Mouse (Mus musculus) urinary bladder, postnatal 14 days (tissue): ENCODE results near the gene Olfr78.
A peak's percentile ranks its signal among the peaks of the same experiment; 100 is the strongest.

Experiments used
- DNase-seq: peaks from one replicate; pipeline ENCODE4 v3.0.0; 2021; ENCODE audit warnings: low spot score

The Olfr78 gene

DNA sequence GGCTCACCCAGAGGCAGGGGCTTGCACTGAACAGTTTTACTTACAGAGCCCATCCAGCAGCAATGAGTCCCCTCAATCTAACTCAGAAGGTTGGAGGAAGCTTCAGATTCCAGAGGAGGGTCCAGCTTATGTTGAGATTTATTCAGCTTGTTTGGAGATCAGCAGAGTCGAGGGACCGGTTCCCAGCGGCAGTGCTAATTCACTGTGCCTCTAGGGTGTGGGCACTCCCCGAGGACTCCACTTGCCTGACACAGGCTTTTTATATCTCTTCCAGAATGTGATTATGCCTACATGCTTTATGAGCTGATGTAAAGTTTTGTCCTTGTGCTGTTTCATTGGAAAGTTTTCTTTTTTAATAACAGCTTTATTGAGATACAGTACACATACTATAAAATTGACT is at the start of gene Olfr78, which contains the start of gene Olfr560:
TSS of gene Olfr78 (minus strand) at position 206 of the 400 bp plus-strand sequence.
TSS of gene Olfr560 (minus strand) at position 101 of the 400 bp plus-strand sequence.
- no peak for DNase-seq

DNA sequence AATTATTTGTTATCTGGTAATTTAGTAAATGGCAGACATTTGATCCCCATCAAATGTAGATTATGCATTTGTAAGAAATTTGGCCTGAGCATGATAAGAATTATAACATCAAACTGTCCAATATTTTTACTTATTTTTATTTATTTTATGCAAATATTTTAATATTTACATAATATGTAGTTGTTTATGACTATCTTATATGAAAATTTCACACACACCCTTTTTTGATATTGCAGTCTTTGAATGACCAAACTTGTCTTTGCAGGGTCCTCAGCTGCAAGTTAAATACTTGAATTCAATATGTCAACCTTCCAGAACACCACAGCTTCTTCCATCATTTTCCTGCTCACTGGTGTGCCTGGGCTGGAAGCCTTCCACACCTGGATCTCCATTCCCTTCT is 43.9 kb upstream of the Olfr78 start, which contains the start of gene Olfr564:
TSS of gene Olfr564 (plus strand) at position 301 of the 400 bp plus-strand sequence.
- DNase-seq: no peak

DNA sequence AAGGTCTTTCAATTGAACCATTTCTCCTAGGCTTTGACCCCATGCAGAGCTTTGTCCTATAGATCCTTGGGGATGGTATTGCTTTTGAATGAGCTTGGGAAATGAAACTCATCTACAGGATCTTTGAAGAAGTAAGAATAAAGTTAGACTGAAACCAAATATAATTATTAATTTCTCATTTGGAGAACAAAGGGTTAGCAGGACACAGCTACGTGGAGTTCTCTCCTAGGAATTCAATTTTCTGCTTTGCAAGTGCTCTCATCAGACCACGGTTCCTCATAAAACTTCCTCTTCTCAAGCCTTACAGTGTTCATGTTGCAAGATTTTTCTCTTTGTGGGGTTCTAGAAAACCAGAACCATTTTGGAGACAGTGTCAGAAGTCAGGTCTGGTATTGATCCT is 11.7 kb upstream of the Olfr78 start, which contains the start of gene Olfr561:
TSS of gene Olfr561 (plus strand) at position 301 of the 400 bp plus-strand sequence.
- DNase-seq: no peak

DNA sequence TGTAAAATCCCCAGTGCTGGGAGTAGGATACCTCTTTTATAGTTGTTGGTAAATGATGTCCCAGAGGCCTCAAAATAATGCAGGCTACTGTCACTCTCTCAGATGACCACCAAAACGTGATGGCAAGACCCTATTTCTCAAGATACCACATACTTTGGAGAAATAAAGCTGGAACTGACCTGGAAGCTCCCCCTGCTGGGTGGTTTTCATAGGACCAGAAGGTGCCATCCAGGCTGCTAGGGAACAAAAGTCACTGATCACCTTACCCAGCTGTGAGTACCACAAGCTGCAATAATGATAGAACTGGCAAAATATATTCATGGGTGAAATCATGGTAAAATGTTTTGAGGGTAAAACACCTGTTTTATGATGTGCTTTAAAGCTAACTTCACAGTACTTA is 7.2 kb downstream of the Olfr78 start:
- DNase-seq: peak; percentile 8

DNA sequence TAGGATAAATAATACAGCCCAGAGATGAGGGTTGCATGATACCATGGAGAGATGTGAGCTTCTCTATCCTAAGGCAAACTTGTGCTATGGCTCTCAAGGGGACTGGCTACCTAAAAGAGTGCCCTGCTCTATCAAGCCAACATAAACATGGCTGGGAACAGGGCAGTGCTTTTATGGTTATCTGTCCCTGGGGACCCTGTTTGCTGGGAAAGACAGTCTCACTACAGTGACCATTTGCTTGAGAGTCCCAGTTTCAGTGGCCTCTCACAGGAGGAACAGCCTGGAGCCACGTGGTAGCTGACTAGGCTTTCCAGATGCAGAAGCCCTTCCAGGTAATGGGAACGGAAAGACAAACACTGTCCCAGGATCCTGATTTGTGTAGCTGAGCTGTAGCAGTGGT is 21.6 kb downstream of the Olfr78 start:
- no peak for DNase-seq

DNA sequence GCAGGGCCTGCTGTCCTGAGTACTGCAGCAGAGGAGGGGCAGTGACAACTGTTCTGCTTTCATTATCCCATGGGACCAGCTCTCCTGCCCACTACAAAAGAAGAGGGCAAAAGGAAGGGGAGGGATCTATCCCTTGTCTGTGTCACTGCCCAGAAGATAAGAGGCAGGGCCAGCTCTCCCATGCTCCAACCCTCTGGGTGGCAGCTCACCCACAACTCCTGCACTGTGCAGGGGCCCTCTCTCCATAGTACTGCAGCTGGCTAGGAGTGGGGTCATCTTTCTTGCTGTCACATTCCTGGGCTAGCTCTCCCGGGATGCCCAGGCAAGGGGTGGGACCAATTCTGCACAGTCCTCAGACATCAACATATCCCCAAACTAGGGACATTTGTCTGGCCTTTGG is 25.5 kb downstream of the Olfr78 start:
- no peak for DNase-seq

DNA sequence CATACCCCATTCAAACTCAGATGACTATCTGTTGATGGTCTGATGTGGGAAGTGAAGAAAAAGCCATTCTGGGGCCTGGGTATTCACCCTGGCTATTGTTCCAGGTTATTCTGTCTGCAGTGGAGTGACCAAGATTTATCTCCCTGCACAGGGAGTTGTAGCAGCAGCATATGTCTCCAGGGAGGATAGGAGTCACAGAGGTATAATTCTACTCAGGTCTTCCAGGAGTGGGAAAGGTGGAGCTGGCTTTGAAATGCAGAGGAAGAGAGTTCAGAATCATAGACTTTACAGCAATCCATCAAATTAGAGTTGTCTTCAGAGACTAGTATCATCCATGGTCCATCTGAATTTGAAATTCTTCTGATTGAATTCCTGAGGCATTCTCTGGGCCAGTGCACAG is 31.9 kb downstream of the Olfr78 start, which contains the start of gene Olfr559:
TSS of gene Olfr559 (minus strand) at position 101 of the 400 bp plus-strand sequence.
- DNase-seq: no peak

DNA sequence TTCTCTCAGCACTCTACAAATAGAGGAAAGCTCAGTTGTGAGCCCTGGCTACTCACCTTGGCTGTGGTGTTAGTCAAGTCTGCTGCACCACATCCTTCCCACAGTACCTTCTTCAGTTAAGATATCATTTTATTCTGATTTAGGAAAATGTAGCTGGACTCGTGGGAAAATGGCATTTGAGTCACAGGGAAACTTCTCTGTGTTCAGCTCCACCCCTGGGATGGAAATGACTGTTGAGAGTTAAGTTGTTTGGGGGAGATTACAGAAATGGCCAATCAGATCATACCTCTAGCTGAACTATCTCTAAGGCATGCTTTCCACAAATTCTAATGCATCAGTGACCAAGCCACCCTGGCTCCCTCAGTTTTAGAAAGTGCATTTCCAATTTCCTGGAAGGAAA is 40.3 kb downstream of the Olfr78 start, which contains the start of gene Olfr33:
TSS of gene Olfr33 (minus strand) at position 101 of the 400 bp plus-strand sequence.
- DNase-seq: no peak

DNA sequence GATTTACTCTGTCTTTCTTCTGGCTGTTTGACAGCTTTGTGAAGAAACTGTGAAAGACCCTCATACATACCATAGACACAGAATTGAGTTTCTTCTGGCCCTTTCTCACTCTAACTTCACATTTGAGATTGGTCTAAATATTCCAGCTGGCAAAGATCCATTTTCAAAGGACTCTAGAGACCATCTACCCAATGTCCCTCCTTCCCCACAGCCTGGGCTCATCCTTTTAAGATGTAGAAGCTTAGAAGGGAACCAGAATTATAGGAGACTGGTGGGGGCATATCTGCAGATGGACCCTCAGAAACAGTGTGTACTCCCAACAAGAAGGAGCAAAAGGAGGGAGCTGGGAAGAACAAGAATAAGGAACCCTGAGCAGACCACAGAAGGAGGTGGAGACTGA is 57.4 kb downstream of the Olfr78 start, which contains the start of gene Olfr558:
TSS of gene Olfr558 (plus strand) at position 301 of the 400 bp plus-strand sequence.
- DNase-seq: no peak

DNA sequence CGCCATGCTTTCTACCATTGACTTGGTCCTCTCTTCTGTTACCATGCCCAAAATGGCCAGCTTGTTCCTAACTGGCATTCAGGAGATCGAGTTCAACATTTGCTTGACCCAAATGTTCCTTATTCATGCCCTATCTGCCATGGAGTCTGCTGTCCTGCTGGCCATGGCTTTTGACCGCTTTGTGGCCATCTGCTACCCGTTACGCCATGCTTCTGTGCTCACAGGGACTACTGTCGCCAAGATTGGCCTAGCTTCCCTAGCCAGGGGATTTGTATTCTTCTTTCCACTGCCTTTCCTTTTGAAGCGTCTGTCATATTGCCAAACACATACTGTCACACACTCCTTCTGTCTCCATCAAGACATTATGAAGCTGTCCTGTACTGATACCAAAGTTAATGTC is 60.8 kb downstream of the Olfr78 start:
- DNase-seq: no peak

DNA sequence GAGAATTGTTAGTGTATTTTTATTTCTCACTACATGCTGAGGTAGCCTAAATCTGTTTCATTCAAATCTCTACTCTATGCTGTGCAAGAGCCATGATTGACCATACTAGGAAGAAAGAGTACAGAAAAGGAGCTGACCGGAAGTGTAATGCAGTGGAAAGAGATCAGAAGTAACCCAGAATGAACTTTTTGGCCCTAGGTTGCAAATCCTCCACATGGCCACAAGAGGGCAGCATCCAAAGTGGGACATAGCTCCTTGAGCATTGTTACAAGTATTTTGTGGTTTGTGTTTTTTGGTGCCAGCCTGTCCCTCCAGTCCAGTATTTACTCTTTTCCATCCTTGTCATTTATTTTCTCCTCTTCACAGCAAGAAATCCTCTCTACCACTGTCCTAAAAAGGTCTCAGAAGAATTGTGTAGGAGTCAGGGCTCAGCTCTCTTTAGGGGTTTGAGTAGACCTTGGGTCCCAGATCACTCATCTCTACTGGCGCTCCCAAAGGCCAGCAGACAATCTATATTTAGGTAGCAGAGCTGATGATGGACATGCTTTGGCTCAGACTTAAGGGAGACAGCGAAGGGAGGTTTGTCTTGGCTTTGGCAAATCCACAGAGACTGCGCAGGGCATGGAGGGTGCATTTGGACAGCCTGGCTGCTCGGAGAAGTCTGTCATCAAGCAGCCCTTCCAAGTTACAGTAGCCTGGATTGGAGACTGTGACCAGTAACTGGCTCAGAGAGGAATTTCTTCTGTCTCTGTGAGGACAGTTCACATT is 63.7 kb downstream of the Olfr78 start, which contains the start of gene Olfr557:
TSS of gene Olfr557 (plus strand) at position 553 of the 768 bp plus-strand sequence.
- DNase-seq: peak; percentile 29
